Mouse (Mus musculus) myocyte (in vitro differentiated cells): Measurements from ENCODE around the gene Cipc. TPM values are rescaled to one million over a fixed set of nuclear protein-coding genes. Genes with fewer than 3 reads are reported as not detected.

Experiments used
- H3K27me3 ChIP-seq: one replicate; pipeline ENCODE4 v1.6.1; 2011; ENCODE audit not compliant: control insufficient read depth, insufficient read depth, insufficient read length
- H3K36me3 ChIP-seq: one replicate; pipeline ENCODE4 v1.6.1; 2011; ENCODE audit not compliant: control insufficient read depth, insufficient read depth
- H3K4me2 ChIP-seq: one replicate; pipeline ENCODE4 v1.6.1; 2011; ENCODE audit warnings: low read depth, control low read depth
- H3K4me3 ChIP-seq: one replicate; pipeline ENCODE4 v1.5.1; 2011; ENCODE audit warnings: mild to moderate bottlenecking, control low read depth, moderate library complexity
- H3K79me2 ChIP-seq: one replicate; pipeline ENCODE4 v1.6.1; 2011; ENCODE audit not compliant: control insufficient read depth, insufficient read depth
- H3ac ChIP-seq: one replicate; pipeline ENCODE4 v1.6.1; 2011; ENCODE audit not compliant: control insufficient read depth, insufficient read length
- CEBPB ChIP-seq: IDR thresholded peaks from 2 replicates; pipeline ENCODE4 v1.6.1; 2011; ENCODE audit warnings: mild to moderate bottlenecking, moderate library complexity; ENCODE audit not compliant: poor library complexity, insufficient read depth, severe bottlenecking
- E2F4 ChIP-seq: IDR thresholded peaks from one replicate; pipeline ENCODE4 v1.6.1; 2011; ENCODE audit warnings: mild to moderate bottlenecking, control low read depth, moderate library complexity; ENCODE audit not compliant: insufficient read depth
- MAX ChIP-seq: IDR thresholded peaks from one replicate; pipeline ENCODE4 v1.6.1; 2011; ENCODE audit warnings: low read depth, mild to moderate bottlenecking, control low read depth
- MYOD1 ChIP-seq, 3 experiments: IDR thresholded peaks; one replicate each; pipeline ENCODE4 v1.6.1; 2011; ENCODE audit warnings: control low read depth in 2 of 3, low read depth in 2 of 3, mild to moderate bottlenecking in 2 of 3, moderate library complexity in 1 of 3; ENCODE audit not compliant: insufficient read length in 2 of 3, control insufficient read depth in 1 of 3
- MYOG ChIP-seq, 3 experiments: IDR thresholded peaks; one replicate each; pipeline ENCODE4 v1.6.1; 2011; ENCODE audit warnings: control low read depth in 2 of 3, low read depth in 2 of 3, mild to moderate bottlenecking in 2 of 3; ENCODE audit not compliant: insufficient read length in 2 of 3, control insufficient read depth in 1 of 3, insufficient read depth in 1 of 3
- POLR2A ChIP-seq: IDR thresholded peaks from one replicate; pipeline ENCODE4 v1.6.1; 2011; ENCODE audit warnings: low read depth, mild to moderate bottlenecking, control low read depth, moderate library complexity; ENCODE audit not compliant: insufficient read length
- POLR2AphosphoS2 ChIP-seq: IDR thresholded peaks from one replicate; pipeline ENCODE4 v1.6.1; 2011; ENCODE audit warnings: low read depth, control low read depth; ENCODE audit not compliant: insufficient read length
- REST ChIP-seq: IDR thresholded peaks from one replicate; pipeline ENCODE4 v1.6.1; 2011; ENCODE audit warnings: mild to moderate bottlenecking, control low read depth, moderate library complexity; ENCODE audit not compliant: insufficient read depth, insufficient read length
- SRF ChIP-seq: IDR thresholded peaks from one replicate; pipeline ENCODE4 v1.6.1; 2011; ENCODE audit warnings: low read depth; ENCODE audit not compliant: control insufficient read depth, insufficient read length
- TCF12 ChIP-seq: IDR thresholded peaks from one replicate; pipeline ENCODE4 v1.6.1; 2011; ENCODE audit warnings: mild to moderate bottlenecking, control low read depth; ENCODE audit not compliant: poor library complexity, insufficient read depth, severe bottlenecking
- TCF3 ChIP-seq: IDR thresholded peaks from one replicate; pipeline ENCODE4 v1.6.1; 2011; ENCODE audit warnings: low read depth, control low read depth; ENCODE audit not compliant: insufficient read length
- USF1 ChIP-seq: IDR thresholded peaks from one replicate; pipeline ENCODE4 v1.6.1; 2011; ENCODE audit warnings: low read depth, mild to moderate bottlenecking, control low read depth, moderate library complexity
- polyA plus RNA-seq: library from polyadenylated mRNA; unstranded; fragments of >200 nt; fragmentation: generic; extraction: Trizol; gene quantifications from one replicate; pipeline ENCODE4 v1.2.1, GENCODE M21; 2012; ENCODE audit warnings: missing spikeins

Cipc gene
- polyA plus RNA-seq, 1 experiment, result 14.7 TPM

DNA sequence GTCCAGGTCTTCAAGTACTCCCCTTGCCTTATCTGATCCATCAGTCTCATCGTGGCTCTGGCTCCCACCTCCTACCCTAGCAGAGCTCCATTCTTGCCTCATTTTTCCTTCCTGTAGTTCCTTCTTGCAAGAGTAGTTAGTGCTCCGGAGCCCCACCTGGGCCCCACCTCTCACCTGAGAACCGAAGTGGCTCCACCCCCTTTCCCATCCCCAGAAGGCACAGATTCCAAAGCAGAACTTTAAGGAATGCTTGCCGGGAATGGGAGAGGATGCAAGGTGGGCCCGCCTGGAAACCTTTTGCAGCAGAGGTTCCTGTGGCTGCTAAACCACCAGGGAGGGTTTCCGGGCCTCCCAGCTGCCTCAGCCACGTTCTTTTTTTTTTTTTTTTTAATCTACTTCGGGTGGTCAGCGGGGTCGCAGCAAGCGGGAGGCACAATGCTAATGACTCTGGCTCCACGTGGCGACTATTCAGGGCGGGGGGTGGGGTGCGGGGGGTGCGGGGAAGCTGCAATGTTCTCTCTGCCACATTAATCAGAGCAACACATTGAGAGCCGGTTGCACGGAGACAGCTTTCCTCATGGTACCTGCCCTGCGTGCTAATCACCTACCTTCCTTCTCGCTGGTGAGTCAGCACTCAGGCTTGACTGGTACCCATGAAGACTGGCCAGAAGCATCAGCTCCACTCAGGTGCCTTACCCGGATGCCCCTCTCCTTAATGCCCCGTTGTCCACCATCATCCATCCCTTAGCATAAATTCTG is 34.3 kb upstream of the Cipc start:
- H3K4me3 ChIP-seq, result no peak overlapping the region
- TF ChIP-seq E2F4, result no peak
- no peak for TF ChIP-seq MAX
- TF ChIP-seq POLR2AphosphoS2, result no peak
- TF ChIP-seq CEBPB, result no peak
- no peak overlapping the region for H3K4me2 ChIP-seq

DNA sequence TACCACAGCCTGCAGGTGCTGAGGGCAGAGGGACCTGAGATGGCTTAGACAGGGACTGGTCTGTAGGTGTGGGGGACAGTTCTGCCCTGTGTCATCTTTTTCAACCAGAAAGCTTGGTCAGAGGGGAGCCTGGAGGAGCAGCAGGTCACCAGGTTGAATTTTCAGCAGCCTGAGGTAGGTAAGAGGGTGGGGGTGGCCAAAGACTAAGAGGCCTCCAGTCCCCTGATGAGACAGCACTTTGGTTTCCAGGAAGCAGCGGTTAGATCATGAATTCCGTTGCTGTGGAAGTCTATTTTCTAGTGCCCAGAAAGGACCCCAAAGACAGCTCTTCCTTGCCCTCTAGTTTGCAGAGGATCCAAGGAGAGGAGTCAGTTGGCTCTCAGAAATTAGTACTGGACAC is 32.5 kb upstream of the Cipc start:
- Histone ChIP-seq H3K27me3 (no peaks in the 10 kb centered on the region), H3K4me2 (no peak overlapping the region), H3K4me3 (no peak overlapping the region), H3K36me3 (no peaks in the 10 kb centered on the region), H3K79me2 (no peaks in the 10 kb centered on the region), H3ac (no peak overlapping the region)
- TF ChIP-seq POLR2A (no peak), POLR2AphosphoS2 (no peak), E2F4 (no peak), TCF3 (no peak), CEBPB (no peak), MYOD1 (IDR thresholded peaks at IDR 0.05; ENCODE audit: control insufficient read depth in 1 of 3, insufficient read length in 2 of 3, low read depth in 2 of 3) (no peak), MAX (no peak), TCF12 (no peak), REST (no peak), USF1 (no peak), SRF (no peak), MYOG (IDR thresholded peaks at IDR 0.05; ENCODE audit: control insufficient read depth in 1 of 3, insufficient read depth in 1 of 3, insufficient read length in 2 of 3, low read depth in 2 of 3) (no peak)

More for the DNA sequence above, 34.3 kb upstream of the Cipc start:
- H3ac ChIP-seq, result no peak overlapping the region
- H3K79me2 ChIP-seq, result no peaks in the 10 kb centered on the region
- no peaks in the 10 kb centered on the region for H3K36me3 ChIP-seq
- H3K27me3 ChIP-seq, result no peaks in the 10 kb centered on the region

DNA sequence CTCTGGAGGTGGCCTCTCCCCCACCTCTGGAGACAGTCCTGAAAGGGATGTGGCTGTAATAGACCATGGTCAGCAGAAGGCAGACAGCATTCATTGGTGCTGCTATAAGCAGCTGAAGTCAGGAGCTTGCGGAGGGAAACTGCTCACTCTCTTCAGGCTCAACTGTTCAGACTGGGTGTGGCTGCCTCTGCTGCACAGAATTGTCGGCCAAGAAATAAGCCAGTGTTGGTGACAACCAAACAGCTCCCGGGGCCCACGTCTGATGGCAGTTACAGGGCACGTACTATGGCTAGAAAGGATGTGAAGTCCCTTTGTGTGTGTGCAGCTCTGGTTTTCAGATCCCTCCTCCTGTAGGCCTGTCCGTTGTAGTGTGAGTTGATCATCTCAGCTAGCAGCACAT is 32.1 kb upstream of the Cipc start:
- Histone ChIP-seq H3ac (no peak overlapping the region), H3K4me3 (no peak overlapping the region), H3K36me3 (no peaks in the 10 kb centered on the region), H3K27me3 (no peaks in the 10 kb centered on the region), H3K79me2 (no peaks in the 10 kb centered on the region), H3K4me2 (no peak overlapping the region)
- TF ChIP-seq SRF (no peak), REST (no peak), TCF3 (no peak), POLR2A (no peak), MYOG (IDR thresholded peaks at IDR 0.05; ENCODE audit: control insufficient read depth in 1 of 3, insufficient read depth in 1 of 3, insufficient read length in 2 of 3, low read depth in 2 of 3) (no peak), MAX (no peak), TCF12 (no peak)

- Histone ChIP-seq H3K36me3 (no peaks in the 10 kb centered on the region), H3K27me3 (no peaks in the 10 kb centered on the region), H3K4me2 (no peak overlapping the region), H3K4me3 (no peak overlapping the region), H3ac (no peak overlapping the region), H3K79me2 (no peaks in the 10 kb centered on the region)
- TF ChIP-seq TCF12, result no peak
Observed at GRCm38 (mm10) chr12:86915617-86916016, 31.2 kb upstream of the Cipc start.

DNA sequence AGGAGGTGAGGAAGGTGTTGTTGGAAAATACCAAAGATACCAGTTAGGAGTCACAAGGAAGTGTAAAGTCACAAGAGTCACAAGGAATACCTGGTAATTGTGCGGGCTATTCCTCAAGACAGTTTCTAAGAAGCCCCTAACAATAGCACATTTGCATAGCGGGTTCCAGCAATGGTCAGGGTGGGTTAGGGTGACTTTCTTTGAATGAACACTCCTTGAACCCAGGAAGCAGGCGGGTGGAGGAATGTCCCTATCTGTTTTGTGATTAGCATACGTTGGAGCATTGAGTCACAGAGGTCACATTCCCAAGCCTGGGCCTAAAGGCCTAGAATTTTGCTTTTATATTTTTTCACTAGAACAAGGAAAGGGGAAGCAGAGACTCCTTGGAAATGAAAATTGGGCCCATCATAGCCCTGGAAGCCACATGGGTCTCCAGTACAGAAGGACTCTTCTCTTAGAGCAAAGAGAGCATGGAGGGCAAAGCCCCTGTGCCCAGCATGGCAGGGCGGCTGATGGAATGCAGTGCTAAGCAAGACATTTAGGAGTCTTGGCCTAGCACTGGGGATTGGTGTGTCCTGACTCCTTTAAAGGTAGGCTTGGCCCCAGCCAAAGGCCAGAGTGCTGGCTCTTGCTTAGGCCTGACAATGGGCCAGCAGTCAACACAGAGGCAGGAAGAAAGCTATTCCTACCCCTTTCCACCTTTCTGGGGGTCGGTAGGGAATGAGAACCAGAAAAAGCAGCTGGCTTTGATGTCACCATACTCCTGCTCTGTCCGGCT is 29.9 kb upstream of the Cipc start:
- Histone ChIP-seq H3ac (no peak overlapping the region), H3K27me3 (no peaks in the 10 kb centered on the region), H3K4me2 (no peak overlapping the region), H3K4me3 (no peak overlapping the region), H3K36me3 (no peaks in the 10 kb centered on the region), H3K79me2 (no peaks in the 10 kb centered on the region)
- TF ChIP-seq E2F4 (no peak), SRF (no peak), MYOD1 (IDR thresholded peaks at IDR 0.05; ENCODE audit: control insufficient read depth in 1 of 3, insufficient read length in 2 of 3, low read depth in 2 of 3) (no peak), POLR2AphosphoS2 (no peak), MAX (no peak), CEBPB (no peak), MYOG (IDR thresholded peaks at IDR 0.05; ENCODE audit: control insufficient read depth in 1 of 3, insufficient read depth in 1 of 3, insufficient read length in 2 of 3, low read depth in 2 of 3) (no peak), TCF12 (no peak), REST (no peak), POLR2A (no peak), USF1 (no peak), TCF3 (no peak)
